Mouse (Mus musculus) testis, adult 2 months (tissue): ENCODE results near the gene Acat1.

ENCODE experiments used
- CTCF ChIP-seq: fragments of 200-500 bp; IDR thresholded peaks from 2 replicates; pipeline ENCODE4 v1.5.1; 2012; ENCODE audit warnings: low read depth, mild to moderate bottlenecking, inconsistent platforms, low read length, moderate library complexity; ENCODE audit not compliant: control insufficient read depth, insufficient read depth, insufficient replicate concordance
- POLR2A ChIP-seq: fragments of 200-500 bp; IDR thresholded peaks from 2 replicates; pipeline ENCODE4 v1.6.1; 2012; ENCODE audit warnings: low read depth, mild to moderate bottlenecking, inconsistent platforms, low read length, moderate library complexity; ENCODE audit not compliant: control insufficient read depth

DNA sequence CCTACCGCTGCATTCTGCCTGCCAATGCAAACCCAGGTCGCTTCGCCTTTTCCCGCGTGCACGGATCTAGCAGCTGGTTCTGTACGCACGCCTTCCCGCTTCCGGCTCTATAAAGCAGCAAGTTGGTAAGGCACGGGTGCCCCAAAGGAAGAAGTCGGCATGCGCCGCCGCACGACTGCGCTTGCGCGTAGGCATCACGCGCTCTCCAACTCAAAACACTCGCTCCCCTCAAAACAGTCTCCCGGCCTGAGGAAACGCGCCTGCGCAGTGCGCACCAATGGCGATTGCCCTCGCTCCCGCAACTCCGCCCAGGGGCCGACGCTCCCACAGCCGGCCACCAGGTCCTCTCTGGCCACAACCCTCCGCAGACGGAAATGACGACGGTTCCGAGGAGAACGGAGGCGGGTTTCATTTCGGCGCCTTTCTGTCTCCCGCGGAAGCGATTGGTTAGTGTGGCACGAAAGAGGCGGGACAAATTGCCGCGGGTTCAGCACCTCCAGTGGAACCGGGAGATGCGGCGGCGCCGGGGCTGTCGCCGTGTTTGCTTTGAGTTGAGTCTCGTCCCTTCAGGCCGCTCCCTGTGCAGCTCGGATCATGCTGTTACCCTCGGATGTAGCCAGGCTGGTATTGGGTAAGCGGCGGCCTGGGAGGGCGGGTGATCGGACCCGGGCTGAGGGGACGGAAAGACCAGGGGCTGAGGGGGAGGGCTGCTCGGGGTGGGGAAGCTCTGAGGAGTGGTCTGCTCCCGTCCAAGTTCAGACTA, 73.4 kb downstream of the Acat1 start, which contains the start of the genes Atm and Npat:
- TF ChIP-seq CTCF (peak; percentile 2; the same call in 1 of the 2 replicates), POLR2A (peak; percentile 75)
